Mouse (Mus musculus) layer of hippocampus, postnatal 25 days (tissue): ENCODE data around the gene Dcun1d5. TPM values are rescaled to one million over a fixed set of nuclear protein-coding genes. Genes with fewer than 3 reads are reported as not detected.

Source experiments
- total RNA-seq, 2 experiments: library from RNA; stranded (reverse); gene quantifications; 2 replicates each; pipeline ENCODE4 v1.2.3; 2021

The Dcun1d5 gene
- total RNA-seq, 2 experiments from 2014 or later = 68.5 to 80.5 TPM

Other genes with a start within 250 kb of the Dcun1d5 start
- 10 to 100 TPM; 26.3 to 29.6 TPM for gene Dync2h1, start 74 bp upstream of the Dcun1d5 start, total RNA-seq
- not detected for gene Mmp13, start 88.0 kb downstream of the Dcun1d5 start, total RNA-seq
- not detected for gene Mmp12, start 159.9 kb downstream of the Dcun1d5 start, total RNA-seq
- gene Mmp1b, start 203.5 kb downstream of the Dcun1d5 start, total RNA-seq = not detected